Mouse (Mus musculus) heart, embryonic 16.5 days (tissue): Measurements from ENCODE around the gene Prss35. TPM values are rescaled to one million over a fixed set of nuclear protein-coding genes. Genes with fewer than 3 reads are reported as not detected.

Source experiments
- ATAC-seq: fragments of 200-750 bp; cut with Nextera tagmentation; replicated peaks from 2 replicates; pipeline ENCODE4 v1.8.0; 2017; ENCODE audit warnings: moderate number of reproducible peaks; ENCODE audit not compliant: insufficient read depth, low FRiP score; ENCODE audit errors: extremely low read depth
- H3K27ac ChIP-seq: fragments of 300-500 bp; sonication (generic); 2 replicates; pipeline ENCODE4 v1.5.1; 2014; ENCODE audit warnings: mild to moderate bottlenecking, low read length, control low read depth, moderate library complexity
- H3K27me3 ChIP-seq: fragments of 300-500 bp; sonication (generic); 2 replicates; pipeline ENCODE4 v1.6.1; 2014; ENCODE audit warnings: low read length, mixed read lengths; ENCODE audit not compliant: control insufficient read depth, insufficient read depth
- H3K36me3 ChIP-seq: fragments of 300-500 bp; sonication (generic); 2 replicates; pipeline ENCODE4 v1.6.1; 2014; ENCODE audit not compliant: control insufficient read depth, insufficient read depth
- H3K4me1 ChIP-seq: fragments of 300-500 bp; sonication (generic); 2 replicates; pipeline ENCODE4 v1.6.1; 2014; ENCODE audit warnings: low read length, mixed read lengths; ENCODE audit not compliant: control insufficient read depth, insufficient read depth
- H3K4me2 ChIP-seq: fragments of 300-500 bp; sonication (generic); 2 replicates; pipeline ENCODE4 v1.6.1; 2014; ENCODE audit warnings: low read depth, mild to moderate bottlenecking, control low read depth, low read length
- H3K4me3 ChIP-seq: fragments of 300-500 bp; sonication (generic); 2 replicates; pipeline ENCODE4 v1.5.1; 2014; ENCODE audit warnings: mild to moderate bottlenecking, control low read depth, low read length
- H3K9ac ChIP-seq: fragments of 300-500 bp; sonication (generic); 2 replicates; pipeline ENCODE4 v1.6.1; 2014; ENCODE audit warnings: low read length, control low read depth
- H3K9me3 ChIP-seq: fragments of 300-500 bp; sonication (generic); replicated peaks from 2 replicates; pipeline ENCODE4 v1.6.1; 2016; ENCODE audit warnings: low read length; ENCODE audit not compliant: control insufficient read depth
- WGBS: fragments of 180-500 bp; shearing (Covaris S2); extraction: QIAGEN DNeasy Blood & Tissue Kit; methylation state at CpG from one replicate; pipeline ENCODE4 v1.1.7; 2014; 5-methylcytosine and 5-hydroxymethylcytosine counted together
- polyA plus RNA-seq: library from polyadenylated mRNA; unstranded; fragments of >200 nt; fragmentation: Nextera tagmentation; extraction: Ambion mirVana; gene quantifications from 2 replicates; pipeline ENCODE4 v1.2.1, GENCODE M21; 2015

Prss35 gene
- polyA plus RNA-seq, 1 experiment from 2014 or later: 35.1 TPM

GRCm38 (mm10) chr9:86708921-86709320 lies 34.5 kb upstream of the Prss35 start:
- Histone ChIP-seq H3K9me3 (no peaks in the 10 kb centered on the region), H3K9ac (no peak overlapping the region), H3K36me3 (no peaks in the 10 kb centered on the region), H3K27me3 (no peaks in the 10 kb centered on the region), H3K4me2 (no peak overlapping the region), H3K4me3 (no peak overlapping the region), H3K27ac (no peak overlapping the region), H3K4me1 (peaks cover 4% of the 10 kb centered on the region; the same call in 1 of the 2 replicates)
- WGBS: 61% methylated on average over 6 of the region's 6 CpGs
- ATAC-seq: no peak

- no peaks in the 10 kb centered on the region for H3K36me3 ChIP-seq
- peaks cover 4% of the 10 kb centered on the region; the same call in 1 of the 2 replicates for H3K4me1 ChIP-seq
- no peak overlapping the region for H3K4me2 ChIP-seq
- no peak overlapping the region for H3K4me3 ChIP-seq
- no peak overlapping the region for H3K27ac ChIP-seq
- no peaks in the 10 kb centered on the region for H3K9me3 ChIP-seq
- 61% methylated on average over 2 of the region's 2 CpGs for WGBS
- no peak for ATAC-seq
- no peak overlapping the region for H3K9ac ChIP-seq
- no peaks in the 10 kb centered on the region for H3K27me3 ChIP-seq
These were observed 33.3 kb upstream of the Prss35 start for GRCm38 (mm10) chr9:86710091-86710634.

- Histone ChIP-seq H3K4me1 (peaks cover 4% of the 10 kb centered on the region; the same call in 1 of the 2 replicates), H3K9me3 (no peaks in the 10 kb centered on the region), H3K9ac (no peak overlapping the region), H3K36me3 (no peaks in the 10 kb centered on the region), H3K4me2 (no peak overlapping the region), H3K27ac (no peak overlapping the region), H3K27me3 (no peaks in the 10 kb centered on the region), H3K4me3 (no peak overlapping the region)
- 77% methylated on average over 2 of the region's 2 CpGs for WGBS
- ATAC-seq: no peak
These were observed 30.8 kb upstream of the Prss35 start for GRCm38 (mm10) chr9:86712648-86713047.

GRCm38 (mm10) chr9:86714089-86714488 lies 29.4 kb upstream of the Prss35 start:
- no peaks in the 10 kb centered on the region for H3K36me3 ChIP-seq
- H3K27ac ChIP-seq: no peak overlapping the region
- H3K4me3 ChIP-seq: no peak overlapping the region
- H3K9me3 ChIP-seq: no peaks in the 10 kb centered on the region
- no peak overlapping the region for H3K4me2 ChIP-seq
- no peaks in the 10 kb centered on the region for H3K27me3 ChIP-seq
- 94% methylated on average over 3 of the region's 3 CpGs for WGBS
- ATAC-seq: no peak
- H3K9ac ChIP-seq: no peak overlapping the region
- peaks cover 4% of the 10 kb centered on the region; the same call in 1 of the 2 replicates for H3K4me1 ChIP-seq

- Histone ChIP-seq H3K4me3 (no peak overlapping the region), H3K4me1 (no peaks in the 10 kb centered on the region), H3K9ac (no peak overlapping the region), H3K9me3 (no peaks in the 10 kb centered on the region), H3K4me2 (no peak overlapping the region), H3K27ac (no peak overlapping the region), H3K36me3 (no peaks in the 10 kb centered on the region), H3K27me3 (no peaks in the 10 kb centered on the region)
- 45% methylated on average over 2 of the region's 2 CpGs for WGBS
- ATAC-seq: no peak
These were observed 26.9 kb upstream of the Prss35 start for GRCm38 (mm10) chr9:86716540-86716939.

- no peak overlapping the region for H3K4me3 ChIP-seq
- H3K27ac ChIP-seq: no peak overlapping the region
- no peaks in the 10 kb centered on the region for H3K9me3 ChIP-seq
- H3K9ac ChIP-seq: no peak overlapping the region
- no peak for ATAC-seq
- no peaks in the 10 kb centered on the region for H3K4me1 ChIP-seq
- WGBS: 56% methylated on average over 5 of the region's 5 CpGs
- no peak overlapping the region for H3K4me2 ChIP-seq
- no peaks in the 10 kb centered on the region for H3K27me3 ChIP-seq
- H3K36me3 ChIP-seq: no peaks in the 10 kb centered on the region
These were observed 26.3 kb upstream of the Prss35 start for GRCm38 (mm10) chr9:86717119-86717518.

GRCm38 (mm10) chr9:86720227-86720626 lies 23.2 kb upstream of the Prss35 start:
- WGBS: 88% methylated on average over 5 of the region's 5 CpGs
- Histone ChIP-seq H3K27ac (no peak overlapping the region), H3K9me3 (no peaks in the 10 kb centered on the region), H3K4me3 (no peak overlapping the region), H3K4me2 (no peak overlapping the region), H3K36me3 (no peaks in the 10 kb centered on the region), H3K9ac (no peak overlapping the region), H3K4me1 (no peaks in the 10 kb centered on the region), H3K27me3 (no peaks in the 10 kb centered on the region)
- no peak for ATAC-seq

GRCm38 (mm10) chr9:86720794-86721193 lies 22.7 kb upstream of the Prss35 start:
- Histone ChIP-seq H3K4me2 (no peak overlapping the region), H3K27me3 (no peaks in the 10 kb centered on the region), H3K4me3 (no peak overlapping the region), H3K9ac (no peak overlapping the region), H3K9me3 (no peaks in the 10 kb centered on the region), H3K27ac (no peak overlapping the region), H3K36me3 (no peaks in the 10 kb centered on the region), H3K4me1 (no peaks in the 10 kb centered on the region)
- ATAC-seq: no peak
- 84% methylated on average over 2 of the region's 2 CpGs for WGBS

- H3K36me3 ChIP-seq: no peaks in the 10 kb centered on the region
These were observed 18.4 kb upstream of the Prss35 start for GRCm38 (mm10) chr9:86725066-86725465.

More at GRCm38 (mm10) chr9:86725066-86725465, 18.4 kb upstream of the Prss35 start:
- no peak overlapping the region for H3K4me2 ChIP-seq
- H3K9me3 ChIP-seq: no peaks in the 10 kb centered on the region
- H3K4me3 ChIP-seq: no peak overlapping the region
- no peaks in the 10 kb centered on the region for H3K4me1 ChIP-seq
- no peaks in the 10 kb centered on the region for H3K27me3 ChIP-seq
- WGBS: 81% methylated on average over 4 of the region's 4 CpGs
- no peak for ATAC-seq
- H3K9ac ChIP-seq: no peak overlapping the region
- H3K27ac ChIP-seq: no peak overlapping the region
